Mouse (Mus musculus): Measurements from ENCODE around the gene Tm7sf3. TPM values are rescaled to one million over a fixed set of nuclear protein-coding genes. Genes with fewer than 3 reads are reported as not detected.
A peak's percentile ranks its signal among the peaks of the same experiment; 100 is the strongest.

Gene Tm7sf3
- polyA plus RNA-seq, 1 experiment from 2014 or later = 29.0 TPM

DNA sequence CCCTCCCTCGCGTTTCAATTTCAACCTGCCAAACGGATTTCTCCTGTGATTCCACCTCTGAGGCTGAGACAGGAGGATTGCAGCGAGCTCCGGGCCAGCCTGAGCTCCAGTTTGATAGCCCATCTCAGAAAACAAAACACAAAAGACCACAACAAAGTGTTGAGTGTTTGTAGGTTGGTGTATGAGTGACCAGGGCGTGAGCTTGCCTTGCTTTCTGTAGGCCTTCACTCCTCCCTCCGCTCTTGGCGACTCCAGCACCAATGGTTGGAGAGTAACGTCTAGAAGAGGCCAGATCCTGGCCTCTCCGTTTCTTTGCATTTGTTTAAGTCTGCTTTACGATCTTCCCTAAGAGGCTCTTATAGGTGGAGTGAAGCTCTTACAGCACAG is 553 bp upstream of the Tm7sf3 start:
- H3K9ac ChIP-seq (ENCODE audit: low read length) = peak overlapping the region; percentile 86
- peak overlapping the region; percentile 90 for H3K27ac ChIP-seq (ENCODE audit: low read depth)
- WGBS = 27% methylated on average over 11 of the region's 11 CpGs
- peak; percentile 25; the same call in 1 of the 2 replicates for ATAC-seq (replicated peaks; ENCODE audit: low FRiP score, low TSS enrichment, low read depth)
- peaks cover 8% of the 10 kb centered on the region for H3K4me1 ChIP-seq (replicated peaks; ENCODE audit: control insufficient read depth, insufficient read depth, low read length)
- peak overlapping the region; percentile 87 for H3K4me2 ChIP-seq (ENCODE audit: low read length)
- no peaks in the 10 kb centered on the region for H3K9me3 ChIP-seq (ENCODE audit: control insufficient read depth, low read length)
- peak overlapping the region; percentile 76 for H3K4me3 ChIP-seq (ENCODE audit: low read depth, low read length)
- H3K27me3 ChIP-seq (replicated peaks; ENCODE audit: control insufficient read depth, insufficient read depth, low read length) = no peaks in the 10 kb centered on the region
- DNase-seq (ENCODE audit: low spot score) = peak; percentile 75
- H3K36me3 ChIP-seq (ENCODE audit: control insufficient read depth, insufficient read depth, low read length) = no peaks in the 10 kb centered on the region

- 70% methylated on average over 11 of the region's 11 CpGs for WGBS
- Histone ChIP-seq H3K9ac (ENCODE audit: low read length) (peak overlapping the region; percentile 47), H3K4me3 (ENCODE audit: low read depth, low read length) (peak overlapping the region; percentile 76), H3K27me3 (replicated peaks; ENCODE audit: control insufficient read depth, insufficient read depth, low read length) (no peaks in the 10 kb centered on the region), H3K27ac (ENCODE audit: low read depth) (no peak overlapping the region), H3K4me1 (replicated peaks; ENCODE audit: control insufficient read depth, insufficient read depth, low read length) (peaks cover 8% of the 10 kb centered on the region), H3K4me2 (ENCODE audit: low read length) (peak overlapping the region; percentile 87), H3K9me3 (ENCODE audit: control insufficient read depth, low read length) (no peaks in the 10 kb centered on the region), H3K36me3 (ENCODE audit: control insufficient read depth, insufficient read depth, low read length) (no peaks in the 10 kb centered on the region)
- no peak for ATAC-seq (replicated peaks; ENCODE audit: low FRiP score, low TSS enrichment, low read depth)
- DNase-seq (ENCODE audit: low spot score) = no peak
Measured at GRCm38 (mm10) chr6:146641621-146642210, 908 bp downstream of the Tm7sf3 start.

DNA sequence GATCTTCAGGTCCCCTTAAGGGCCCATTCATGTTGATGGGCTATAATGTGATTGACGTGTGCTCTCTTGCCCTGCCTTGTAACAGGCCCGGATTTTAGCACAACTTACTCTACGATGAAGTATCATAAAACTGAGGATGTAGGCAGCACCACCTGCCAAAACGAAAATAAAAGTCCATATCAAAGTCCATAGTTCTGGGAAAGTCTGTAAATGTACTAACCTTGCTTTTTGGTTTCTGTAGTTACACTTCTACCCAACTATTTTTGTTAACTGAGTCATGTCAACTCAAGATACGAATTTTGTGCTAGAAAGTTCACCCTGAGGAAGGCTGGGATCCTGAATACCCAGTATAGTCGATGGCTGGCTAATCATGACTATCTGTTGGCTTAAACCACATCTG is 1.6 kb downstream of the Tm7sf3 start:
- WGBS = 83% methylated on average over 6 of the region's 6 CpGs
- H3K27me3 ChIP-seq (replicated peaks; ENCODE audit: control insufficient read depth, insufficient read depth, low read length) = no peaks in the 10 kb centered on the region
- no peak overlapping the region for H3K4me2 ChIP-seq (ENCODE audit: low read length)

GRCm38 (mm10) chr6:146640068-146640965 is 2.3 kb downstream of the Tm7sf3 start:
- Histone ChIP-seq H3K9me3 (ENCODE audit: control insufficient read depth, low read length) (no peaks in the 10 kb centered on the region), H3K9ac (ENCODE audit: low read length) (no peak overlapping the region), H3K4me2 (ENCODE audit: low read length) (no peak overlapping the region), H3K27me3 (replicated peaks; ENCODE audit: control insufficient read depth, insufficient read depth, low read length) (no peaks in the 10 kb centered on the region), H3K36me3 (ENCODE audit: control insufficient read depth, insufficient read depth, low read length) (no peaks in the 10 kb centered on the region), H3K27ac (ENCODE audit: low read depth) (no peak overlapping the region), H3K4me1 (replicated peaks; ENCODE audit: control insufficient read depth, insufficient read depth, low read length) (peaks cover 8% of the 10 kb centered on the region), H3K4me3 (ENCODE audit: low read depth, low read length) (no peak overlapping the region)
- 83% methylated on average over 7 of the region's 7 CpGs for WGBS
- ATAC-seq (replicated peaks; ENCODE audit: low FRiP score, low TSS enrichment, low read depth) (no peak), DNase-seq (ENCODE audit: low spot score) (no peak)

More for the DNA sequence above, 1.6 kb downstream of the Tm7sf3 start:
- H3K9ac ChIP-seq (ENCODE audit: low read length) = no peak overlapping the region
- H3K36me3 ChIP-seq (ENCODE audit: control insufficient read depth, insufficient read depth, low read length) = no peaks in the 10 kb centered on the region
- ATAC-seq (replicated peaks; ENCODE audit: low FRiP score, low TSS enrichment, low read depth) (no peak), DNase-seq (ENCODE audit: low spot score) (no peak)
- peaks cover 8% of the 10 kb centered on the region for H3K4me1 ChIP-seq (replicated peaks; ENCODE audit: control insufficient read depth, insufficient read depth, low read length)
- H3K9me3 ChIP-seq (ENCODE audit: control insufficient read depth, low read length) = no peaks in the 10 kb centered on the region
- no peak overlapping the region for H3K27ac ChIP-seq (ENCODE audit: low read depth)
- no peak overlapping the region for H3K4me3 ChIP-seq (ENCODE audit: low read depth, low read length)

DNA sequence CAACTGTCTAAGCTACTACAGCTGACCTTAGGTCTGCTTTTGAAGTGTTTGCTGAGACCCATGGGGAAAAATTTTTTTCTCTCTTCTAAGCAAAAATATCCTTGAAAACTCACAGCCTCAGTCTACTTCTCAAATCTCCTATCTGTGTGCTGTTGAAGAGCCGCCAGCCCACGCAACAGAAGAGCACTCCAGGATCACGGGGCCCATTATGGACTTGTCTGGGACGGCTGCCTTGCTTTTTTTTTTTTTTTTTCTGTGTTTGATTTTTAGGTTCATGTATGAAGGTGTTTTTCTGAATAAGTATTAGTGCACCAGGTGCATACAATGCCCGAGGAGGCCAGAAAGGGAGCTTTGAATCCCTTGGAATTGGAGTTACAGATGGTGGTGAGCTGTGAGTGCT is 6.1 kb downstream of the Tm7sf3 start:
- Histone ChIP-seq H3K27me3 (replicated peaks; ENCODE audit: control insufficient read depth, insufficient read depth, low read length) (no peaks in the 10 kb centered on the region), H3K36me3 (ENCODE audit: control insufficient read depth, insufficient read depth, low read length) (no peaks in the 10 kb centered on the region), H3K9ac (ENCODE audit: low read length) (no peak overlapping the region), H3K27ac (ENCODE audit: low read depth) (no peak overlapping the region), H3K4me2 (ENCODE audit: low read length) (no peak overlapping the region), H3K9me3 (ENCODE audit: control insufficient read depth, low read length) (no peaks in the 10 kb centered on the region), H3K4me3 (ENCODE audit: low read depth, low read length) (no peak overlapping the region), H3K4me1 (replicated peaks; ENCODE audit: control insufficient read depth, insufficient read depth, low read length) (peaks cover 17% of the 10 kb centered on the region)
- 78% methylated on average over 5 of the region's 5 CpGs for WGBS
- DNase-seq (ENCODE audit: low spot score) = no peak
- no peak for ATAC-seq (replicated peaks; ENCODE audit: low FRiP score, low TSS enrichment, low read depth)

DNA sequence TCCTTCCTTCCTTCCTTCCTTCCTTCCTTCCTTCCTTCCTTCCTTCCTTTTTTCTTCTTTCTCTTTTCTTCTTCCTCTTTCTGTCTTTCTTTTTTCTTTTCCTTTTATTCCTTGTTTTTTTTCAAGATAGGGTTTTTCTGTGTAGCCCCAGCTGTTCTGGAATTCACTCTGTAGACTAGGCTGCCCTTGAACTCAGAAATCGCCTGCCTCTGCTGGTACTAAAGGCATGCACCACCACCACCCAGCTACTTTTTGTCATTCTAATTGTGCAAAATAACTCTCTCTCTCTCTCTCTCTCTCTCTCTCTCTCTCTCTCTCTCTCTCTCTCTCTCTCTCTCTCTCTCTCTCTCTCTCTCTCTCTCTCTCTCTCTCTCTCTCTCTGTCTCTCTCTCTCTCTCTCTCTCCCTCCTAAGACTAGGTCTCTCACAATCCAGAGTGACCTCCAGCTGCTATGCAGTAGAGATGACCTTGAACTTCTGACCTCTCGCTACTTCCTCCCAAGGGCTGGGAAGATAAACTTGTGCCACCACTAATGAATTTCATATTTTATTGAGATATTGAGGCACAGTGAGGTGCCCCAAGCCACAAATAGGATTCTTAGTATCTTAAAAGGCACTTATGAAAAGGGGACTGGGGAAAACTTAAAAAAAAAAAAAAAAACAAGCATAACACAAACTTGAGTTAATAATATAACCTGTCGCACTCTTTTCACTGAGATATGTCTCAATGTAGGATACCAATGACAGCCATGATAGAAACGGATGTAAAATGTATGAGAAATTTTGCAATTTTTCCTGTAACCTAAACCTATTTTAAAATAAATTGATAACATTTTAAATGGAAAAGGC is 7.6 kb downstream of the Tm7sf3 start:
- ATAC-seq (replicated peaks; ENCODE audit: low FRiP score, low TSS enrichment, low read depth) = no peak

GRCm38 (mm10) chr6:146634015-146634722 is 8.5 kb downstream of the Tm7sf3 start:
- peaks cover 17% of the 10 kb centered on the region for H3K4me1 ChIP-seq (replicated peaks; ENCODE audit: control insufficient read depth, insufficient read depth, low read length)
- H3K9ac ChIP-seq (ENCODE audit: low read length) = peak overlapping the region; percentile 77
- H3K4me2 ChIP-seq (ENCODE audit: low read length) = peak overlapping the region; percentile 79
- no peaks in the 10 kb centered on the region for H3K27me3 ChIP-seq (replicated peaks; ENCODE audit: control insufficient read depth, insufficient read depth, low read length)
- ATAC-seq (replicated peaks; ENCODE audit: low FRiP score, low TSS enrichment, low read depth) (peak; percentile 94), DNase-seq (ENCODE audit: low spot score) (peak; percentile 91)
- H3K4me3 ChIP-seq (ENCODE audit: low read depth, low read length) = peak overlapping the region; percentile 63
- WGBS = under 1% methylated on average over 70 of the region's 82 CpGs
- no peaks in the 10 kb centered on the region for H3K9me3 ChIP-seq (ENCODE audit: control insufficient read depth, low read length)
- H3K27ac ChIP-seq (ENCODE audit: low read depth) = peak overlapping the region; percentile 69
- H3K36me3 ChIP-seq (ENCODE audit: control insufficient read depth, insufficient read depth, low read length) = no peaks in the 10 kb centered on the region

More for the DNA sequence above, 7.6 kb downstream of the Tm7sf3 start:
- H3K27ac ChIP-seq (ENCODE audit: low read depth) = no peak overlapping the region
- no peak for DNase-seq (ENCODE audit: low spot score)
- WGBS = 63% methylated on average over 4 of the region's 4 CpGs
- peak overlapping the region; percentile 63 for H3K4me3 ChIP-seq (ENCODE audit: low read depth, low read length)
- no peaks in the 10 kb centered on the region for H3K9me3 ChIP-seq (ENCODE audit: control insufficient read depth, low read length)
- H3K4me2 ChIP-seq (ENCODE audit: low read length) = peak overlapping the region; percentile 79
- H3K27me3 ChIP-seq (replicated peaks; ENCODE audit: control insufficient read depth, insufficient read depth, low read length) = no peaks in the 10 kb centered on the region
- H3K4me1 ChIP-seq (replicated peaks; ENCODE audit: control insufficient read depth, insufficient read depth, low read length) = peaks cover 17% of the 10 kb centered on the region
- no peaks in the 10 kb centered on the region for H3K36me3 ChIP-seq (ENCODE audit: control insufficient read depth, insufficient read depth, low read length)
- no peak overlapping the region for H3K9ac ChIP-seq (ENCODE audit: low read length)

GRCm38 (mm10) chr6:146633629-146634014 is 9.0 kb downstream of the Tm7sf3 start:
- Histone ChIP-seq H3K27ac (ENCODE audit: low read depth) (peak overlapping the region; percentile 69), H3K9ac (ENCODE audit: low read length) (peak overlapping the region; percentile 77), H3K4me1 (replicated peaks; ENCODE audit: control insufficient read depth, insufficient read depth, low read length) (peaks cover 17% of the 10 kb centered on the region), H3K27me3 (replicated peaks; ENCODE audit: control insufficient read depth, insufficient read depth, low read length) (no peaks in the 10 kb centered on the region), H3K4me2 (ENCODE audit: low read length) (peak overlapping the region; percentile 79), H3K4me3 (ENCODE audit: low read depth, low read length) (peak overlapping the region; percentile 63), H3K36me3 (ENCODE audit: control insufficient read depth, insufficient read depth, low read length) (no peaks in the 10 kb centered on the region), H3K9me3 (ENCODE audit: control insufficient read depth, low read length) (no peaks in the 10 kb centered on the region)
- ATAC-seq (replicated peaks; ENCODE audit: low FRiP score, low TSS enrichment, low read depth) (no peak), DNase-seq (ENCODE audit: low spot score) (no peak)
- WGBS = 12% methylated on average over 14 of the region's 14 CpGs

Data from intestine, embryonic 14.5 days (tissue).